Mouse (Mus musculus) kidney, embryonic 14.5 days (tissue): ENCODE measurements around the gene Usp39. TPM values are rescaled to one million over a fixed set of nuclear protein-coding genes. Genes with fewer than 3 reads are reported as not detected.

Experiments
- ATAC-seq: fragments of 200-750 bp; cut with Nextera tagmentation; 2 replicates; pipeline ENCODE4 v1.8.0; 2017; ENCODE audit warnings: moderate number of reproducible peaks, mild to moderate bottlenecking, moderate TSS enrichment, moderate library complexity; ENCODE audit not compliant: low FRiP score, low TSS enrichment
- H3K27ac ChIP-seq: fragments of 300-500 bp; sonication (generic); 2 replicates; pipeline ENCODE4 v1.5.1; 2014; ENCODE audit warnings: low read depth, mild to moderate bottlenecking, low read length, moderate library complexity, mixed read lengths
- H3K27me3 ChIP-seq: fragments of 300-500 bp; sonication (generic); 2 replicates; pipeline ENCODE4 v1.6.1; 2014; ENCODE audit warnings: mild to moderate bottlenecking, low read length; ENCODE audit not compliant: control insufficient read depth, insufficient read depth
- H3K36me3 ChIP-seq: fragments of 300-500 bp; sonication (generic); 2 replicates; pipeline ENCODE4 v1.6.1; 2014; ENCODE audit warnings: low read length, mixed read lengths; ENCODE audit not compliant: control insufficient read depth, insufficient read depth
- H3K4me1 ChIP-seq: fragments of 300-500 bp; sonication (generic); 2 replicates; pipeline ENCODE4 v1.6.1; 2014; ENCODE audit warnings: low read length, mixed read lengths; ENCODE audit not compliant: control insufficient read depth, insufficient read depth
- H3K4me2 ChIP-seq: fragments of 300-500 bp; sonication (generic); replicated peaks from 2 replicates; pipeline ENCODE4 v1.6.1; 2014; ENCODE audit warnings: low read depth, mild to moderate bottlenecking, low read length
- H3K4me3 ChIP-seq: fragments of 300-500 bp; sonication (generic); 2 replicates; pipeline ENCODE4 v1.5.1; 2014; ENCODE audit warnings: mild to moderate bottlenecking, low read length
- H3K9ac ChIP-seq: fragments of 300-500 bp; sonication (generic); 2 replicates; pipeline ENCODE4 v1.6.1; 2014; ENCODE audit warnings: low read depth, mild to moderate bottlenecking, low read length, moderate library complexity
- H3K9me3 ChIP-seq: fragments of 300-500 bp; sonication (generic); 2 replicates; pipeline ENCODE4 v1.6.1; 2016; ENCODE audit warnings: low read length; ENCODE audit not compliant: control insufficient read depth
- WGBS: fragments of 180-500 bp; shearing (Covaris S2); extraction: QIAGEN DNeasy Blood & Tissue Kit; methylation state at CpG from one replicate; pipeline ENCODE4 v1.1.7; 2014; 5-methylcytosine and 5-hydroxymethylcytosine counted together
- polyA plus RNA-seq: library from polyadenylated mRNA; unstranded; fragments of >200 nt; fragmentation: Nextera tagmentation; extraction: Ambion mirVana; gene quantifications from 2 replicates; pipeline ENCODE4 v1.2.1, GENCODE M21; 2014

Gene Usp39
- polyA plus RNA-seq, 1 experiment from 2014 or later, result 69.1 TPM

DNA sequence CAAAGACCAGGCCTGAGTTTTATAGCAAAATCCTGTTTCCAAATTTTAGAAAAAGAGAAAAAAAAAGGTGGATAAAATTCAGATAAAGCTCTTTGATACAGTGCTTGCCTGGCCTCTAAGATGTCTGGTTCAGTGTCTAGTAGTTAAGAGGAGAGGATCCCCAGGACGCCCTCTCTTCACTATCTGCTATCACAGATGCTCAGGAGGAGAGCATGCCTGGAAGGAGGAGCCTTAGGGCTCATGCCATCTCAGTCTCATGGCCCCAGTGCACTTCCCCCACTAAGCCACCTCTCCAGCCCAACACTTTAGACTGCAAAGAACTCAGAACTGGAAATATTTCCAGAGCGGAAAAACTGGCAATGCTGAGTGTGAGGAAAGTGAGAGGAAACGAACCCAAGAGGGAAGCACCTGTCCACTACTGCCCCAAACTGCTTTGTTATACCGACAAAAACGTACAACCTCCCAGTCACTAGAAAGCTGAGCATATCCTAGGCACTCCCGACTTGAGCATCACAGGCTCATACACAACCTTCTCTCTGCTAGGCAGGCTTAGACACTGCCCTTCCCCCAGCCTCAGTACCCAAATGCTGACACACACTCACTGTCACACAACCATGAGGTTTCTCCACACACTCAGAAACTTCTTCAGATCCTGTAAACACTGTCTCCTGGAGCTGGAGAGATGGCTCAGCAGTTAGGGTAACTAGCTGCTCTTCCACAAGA lies 21.0 kb downstream of the Usp39 start:
- H3K27ac ChIP-seq, result no peak overlapping the region
- no peaks in the 10 kb centered on the region for H3K27me3 ChIP-seq
- no peak for ATAC-seq
- WGBS, result 94% methylated on average over 6 of the region's 6 CpGs
- no peak overlapping the region for H3K4me3 ChIP-seq
- H3K9me3 ChIP-seq, result no peaks in the 10 kb centered on the region
- no peak overlapping the region for H3K4me2 ChIP-seq
- peaks cover 91% of the 10 kb centered on the region for H3K36me3 ChIP-seq
- no peak overlapping the region for H3K9ac ChIP-seq
- H3K4me1 ChIP-seq, result no peaks in the 10 kb centered on the region

GRCm38 (mm10) chr6:72322936-72323335 lies 22.0 kb downstream of the Usp39 start:
- Histone ChIP-seq H3K4me2 (no peak overlapping the region), H3K36me3 (peaks cover 91% of the 10 kb centered on the region), H3K4me1 (no peaks in the 10 kb centered on the region), H3K9ac (no peak overlapping the region), H3K27me3 (no peaks in the 10 kb centered on the region), H3K27ac (no peak overlapping the region), H3K9me3 (no peaks in the 10 kb centered on the region), H3K4me3 (no peak overlapping the region)
- no peak for ATAC-seq
- 91% methylated on average over 3 of the region's 3 CpGs for WGBS

GRCm38 (mm10) chr6:72319019-72319418 lies 26.0 kb downstream of the Usp39 start:
- no peak overlapping the region for H3K9ac ChIP-seq

DNA sequence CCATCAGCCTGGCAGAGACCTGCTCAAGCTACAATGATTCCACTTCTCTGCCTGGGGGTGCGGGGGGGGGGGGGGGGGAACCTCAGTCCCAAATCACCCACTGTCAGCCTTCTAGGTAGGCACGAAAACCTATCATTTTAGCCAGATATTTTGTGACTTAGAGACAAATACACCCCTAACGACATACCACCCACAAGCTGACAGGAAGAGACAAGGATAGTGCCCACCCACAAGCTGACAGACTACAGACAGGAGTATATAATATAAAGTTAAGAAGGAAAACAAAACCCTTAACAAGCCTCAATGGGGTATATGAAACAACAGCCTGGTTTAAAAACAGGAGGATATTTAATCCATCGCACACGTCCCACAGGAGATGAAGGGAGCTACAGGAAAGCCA lies 26.5 kb downstream of the Usp39 start:
- no peak overlapping the region for H3K27ac ChIP-seq
- peaks cover 68% of the 10 kb centered on the region for H3K36me3 ChIP-seq
- H3K27me3 ChIP-seq, result no peaks in the 10 kb centered on the region
- H3K4me2 ChIP-seq, result no peak overlapping the region
- no peaks in the 10 kb centered on the region for H3K9me3 ChIP-seq
- WGBS, result 86% methylated on average over 5 of the region's 5 CpGs
- no peak overlapping the region for H3K4me3 ChIP-seq
- H3K4me1 ChIP-seq, result no peaks in the 10 kb centered on the region
- H3K9ac ChIP-seq, result no peak overlapping the region
- ATAC-seq, result no peak

More at GRCm38 (mm10) chr6:72319019-72319418, 26.0 kb downstream of the Usp39 start:
- WGBS, result 81% methylated on average over 11 of the region's 11 CpGs
- no peak overlapping the region for H3K4me3 ChIP-seq
- no peak overlapping the region for H3K27ac ChIP-seq
- H3K36me3 ChIP-seq, result peaks cover 74% of the 10 kb centered on the region
- no peaks in the 10 kb centered on the region for H3K4me1 ChIP-seq
- no peaks in the 10 kb centered on the region for H3K9me3 ChIP-seq
- H3K4me2 ChIP-seq, result no peak overlapping the region
- ATAC-seq, result no peak
- H3K27me3 ChIP-seq, result no peaks in the 10 kb centered on the region

GRCm38 (mm10) chr6:72316044-72316443 lies 28.9 kb downstream of the Usp39 start:
- H3K4me1 ChIP-seq, result no peaks in the 10 kb centered on the region
- no peak overlapping the region for H3K4me2 ChIP-seq
- WGBS, result 69% methylated on average over 1 of the region's 1 CpGs
- no peak overlapping the region for H3K27ac ChIP-seq
- H3K27me3 ChIP-seq, result no peaks in the 10 kb centered on the region
- ATAC-seq, result no peak
- no peak overlapping the region for H3K9ac ChIP-seq
- no peak overlapping the region for H3K4me3 ChIP-seq
- H3K9me3 ChIP-seq, result no peaks in the 10 kb centered on the region
- peaks cover 52% of the 10 kb centered on the region for H3K36me3 ChIP-seq

DNA sequence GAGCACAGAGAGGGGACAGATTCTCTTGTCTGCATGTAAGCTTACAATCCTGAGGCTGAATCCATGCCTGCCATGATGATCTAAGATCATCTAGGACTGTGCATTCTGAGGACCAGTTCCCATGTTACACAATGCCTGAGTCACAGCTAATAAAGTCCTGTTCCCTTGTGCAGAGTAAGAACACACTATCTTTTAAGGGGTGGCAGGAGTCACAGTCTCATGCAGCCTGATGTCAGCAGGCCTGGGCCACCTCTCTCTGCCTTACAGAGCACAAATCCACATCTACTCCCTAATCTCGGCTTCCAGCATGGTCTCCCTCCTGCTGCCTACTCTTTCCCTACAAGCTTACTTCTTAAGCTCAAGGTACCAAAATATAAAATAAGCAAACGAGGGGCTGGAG lies 29.6 kb downstream of the Usp39 start:
- Histone ChIP-seq H3K9ac (no peak overlapping the region), H3K27ac (no peak overlapping the region), H3K36me3 (peaks cover 46% of the 10 kb centered on the region), H3K27me3 (no peaks in the 10 kb centered on the region), H3K4me2 (no peak overlapping the region), H3K4me1 (no peaks in the 10 kb centered on the region), H3K9me3 (no peaks in the 10 kb centered on the region), H3K4me3 (no peak overlapping the region)
- WGBS, result 78% methylated on average over 2 of the region's 2 CpGs
- ATAC-seq, result no peak

GRCm38 (mm10) chr6:72313124-72313867 lies 31.7 kb downstream of the Usp39 start:
- Histone ChIP-seq H3K9me3 (no peaks in the 10 kb centered on the region), H3K9ac (no peak overlapping the region), H3K4me2 (no peak overlapping the region), H3K27me3 (no peaks in the 10 kb centered on the region), H3K36me3 (peaks cover 25% of the 10 kb centered on the region), H3K4me1 (no peaks in the 10 kb centered on the region), H3K4me3 (no peak overlapping the region), H3K27ac (no peak overlapping the region)
- WGBS, result 87% methylated on average over 11 of the region's 11 CpGs
- no peak for ATAC-seq

- ATAC-seq, result no peak
- no peaks in the 10 kb centered on the region for H3K4me1 ChIP-seq
- no peaks in the 10 kb centered on the region for H3K27me3 ChIP-seq
- H3K9me3 ChIP-seq, result no peaks in the 10 kb centered on the region
- H3K9ac ChIP-seq, result no peak overlapping the region
- 92% methylated on average over 3 of the region's 3 CpGs for WGBS
- no peak overlapping the region for H3K27ac ChIP-seq
- H3K4me3 ChIP-seq, result no peak overlapping the region
- H3K4me2 ChIP-seq, result no peak overlapping the region
- peaks cover 14% of the 10 kb centered on the region; the same call in 1 of the 2 replicates for H3K36me3 ChIP-seq
Observed at GRCm38 (mm10) chr6:72312198-72312597, 32.8 kb downstream of the Usp39 start.

GRCm38 (mm10) chr6:72303510-72303909 lies 41.5 kb downstream of the Usp39 start:
- H3K4me2 ChIP-seq, result no peak overlapping the region

More at GRCm38 (mm10) chr6:72303510-72303909, 41.5 kb downstream of the Usp39 start:
- Histone ChIP-seq H3K36me3 (no peaks in the 10 kb centered on the region), H3K27ac (no peak overlapping the region), H3K4me1 (no peaks in the 10 kb centered on the region), H3K27me3 (no peaks in the 10 kb centered on the region), H3K9ac (no peak overlapping the region), H3K4me3 (no peak overlapping the region), H3K9me3 (no peaks in the 10 kb centered on the region)
- WGBS, result 38% methylated on average over 9 of the region's 9 CpGs
- ATAC-seq, result no peak; the same call in 1 of the 2 replicates
